Mouse (Mus musculus) cerebellum, adult 2 months (tissue): ENCODE data around the gene Eef1akmt3. TPM values are rescaled to one million over a fixed set of nuclear protein-coding genes. Genes with fewer than 3 reads are reported as not detected.
"Not testable (repeated sequence)": the region's sequence is repeated elsewhere in the genome, so short reads cannot be mapped to it uniquely, and the experiment has no call there.

Experiments
- DNase-seq, 2 experiments: peaks; one replicate each; pipeline ENCODE4 v3.0.0; 2021
- H3K27ac ChIP-seq: fragments of 200-500 bp; 2 replicates; pipeline ENCODE4 v1.5.1; 2012; ENCODE audit warnings: low read length, control low read depth, inconsistent platforms; ENCODE audit not compliant: insufficient read depth
- H3K27me3 ChIP-seq: fragments of 200-500 bp; 2 replicates; pipeline ENCODE4 v1.6.1; 2012; ENCODE audit warnings: inconsistent platforms, mild to moderate bottlenecking, low read length, moderate library complexity; ENCODE audit not compliant: control insufficient read depth, insufficient read depth
- H3K4me1 ChIP-seq: fragments of 200-500 bp; 2 replicates; pipeline ENCODE4 v1.6.1; 2011; ENCODE audit warnings: low read length; ENCODE audit not compliant: control insufficient read depth, insufficient read depth
- H3K4me3 ChIP-seq: fragments of 200-500 bp; replicated peaks from 2 replicates; pipeline ENCODE3; 2011; ENCODE audit warnings: mild to moderate bottlenecking, low read depth, low read length, control low read depth; ENCODE audit not compliant: insufficient read depth
- CTCF ChIP-seq: fragments of 200-500 bp; IDR thresholded peaks from 2 replicates; pipeline ENCODE4 v1.5.1; 2011; ENCODE audit warnings: low read depth, mild to moderate bottlenecking, control low read depth, low read length, moderate library complexity, borderline replicate concordance; ENCODE audit not compliant: insufficient read depth
- POLR2A ChIP-seq: fragments of 200-500 bp; IDR thresholded peaks from 2 replicates; pipeline ENCODE4 v1.6.1; 2011; ENCODE audit warnings: low read length, control low read depth, borderline replicate concordance; ENCODE audit not compliant: insufficient read depth
- WGBS: fragments of 180-500 bp; shearing (Covaris S2); methylation state at CpG from one replicate; pipeline ENCODE4 v1.1.7; 2018; 5-methylcytosine and 5-hydroxymethylcytosine counted together
- polyA plus RNA-seq: library from polyadenylated mRNA; depleted of rRNA; stranded (reverse); fragments of >200 nt; gene quantifications from 2 replicates; pipeline ENCODE4 v1.2.3, GENCODE M21; 2012

Eef1akmt3 gene
- polyA plus RNA-seq, 1 experiment: 0.13 TPM

DNA sequence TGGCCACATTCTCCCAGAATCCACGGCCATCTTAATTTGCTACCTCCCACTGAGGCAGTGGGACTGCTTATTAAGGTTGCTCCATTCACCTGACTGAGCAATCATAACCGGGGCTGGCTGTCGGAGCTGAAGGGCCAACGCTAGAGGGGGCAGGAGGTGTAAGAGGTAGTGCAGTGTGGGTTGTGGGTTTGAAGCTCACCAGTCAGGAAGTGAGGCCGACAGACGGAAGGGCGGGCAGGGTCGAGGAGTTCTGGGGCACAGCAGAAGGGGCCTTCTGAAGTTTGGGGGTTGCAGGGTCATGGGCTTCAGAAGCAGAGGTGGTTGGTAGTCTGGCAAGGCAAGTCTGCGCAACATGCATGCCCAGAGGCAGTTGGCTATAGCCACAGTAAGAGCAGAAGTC, 33.8 kb upstream of the Eef1akmt3 start, which contains the start of gene Agap2:
Agap2 (plus strand) TSS at position 205 of the 400 bp plus-strand sequence.
- no peak for DNase-seq
- TF ChIP-seq CTCF: no peak
- TF ChIP-seq POLR2A: no peak
- Histone ChIP-seq H3K27me3 (no peaks in the 10 kb centered on the region), H3K4me3 (no peak within 1 kb of the TSS), H3K4me1 (peaks cover 13% of the 10 kb centered on the region), H3K27ac (no peak within 1 kb of the TSS)
- WGBS: 72% methylated on average over 9 of the region's 9 CpGs

DNA sequence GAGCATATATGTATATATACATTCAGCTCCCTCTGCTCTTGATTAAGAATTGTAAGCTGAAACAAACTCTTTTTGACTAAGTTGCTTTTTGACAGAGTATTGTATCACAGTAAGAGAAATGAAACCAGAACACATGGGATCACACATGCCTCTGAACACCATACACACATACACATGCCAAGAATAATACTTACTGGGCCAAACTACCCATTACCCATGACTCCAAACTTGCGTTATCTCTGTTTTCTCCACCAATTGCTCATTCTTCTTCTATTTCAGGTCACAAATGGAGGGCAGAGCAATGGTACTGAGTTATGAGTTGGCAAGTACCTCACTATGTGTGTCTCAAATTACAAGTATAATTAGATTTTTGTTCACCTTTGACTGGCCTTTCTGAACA, 32.7 kb upstream of the Eef1akmt3 start:
- Histone ChIP-seq H3K27ac (no peak overlapping the region), H3K4me1 (peaks cover 13% of the 10 kb centered on the region), H3K27me3 (no peaks in the 10 kb centered on the region), H3K4me3 (no peak overlapping the region)
- 93% methylated on average over 1 of the region's 1 CpGs for WGBS
- TF ChIP-seq POLR2A (no peak), CTCF (no peak)
- DNase-seq: no peak

DNA sequence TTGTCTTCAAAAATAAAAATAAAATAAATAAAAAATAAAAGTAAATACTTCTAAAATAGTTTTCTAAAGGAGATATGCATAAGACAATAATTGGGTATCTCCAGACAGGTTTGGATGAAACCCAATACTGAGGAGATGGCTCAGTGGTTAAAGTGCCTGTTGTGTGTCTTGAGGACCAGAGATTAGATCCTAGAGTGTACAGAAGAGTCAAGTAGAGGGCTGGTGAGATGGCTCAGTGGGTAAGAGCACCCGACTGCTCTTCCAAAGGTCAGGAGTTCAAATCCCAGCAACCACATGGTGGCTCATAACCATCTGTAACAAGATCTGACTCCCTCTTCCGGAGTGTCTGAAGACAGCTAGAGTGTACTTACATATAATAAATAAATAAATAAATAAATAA, 31.7 kb upstream of the Eef1akmt3 start:
- not testable (repeated sequence) for H3K27me3 ChIP-seq, H3K27ac ChIP-seq, H3K4me1 ChIP-seq, DNase-seq, H3K4me3 ChIP-seq
- 77% methylated on average over 2 of the region's 2 CpGs for WGBS

DNA sequence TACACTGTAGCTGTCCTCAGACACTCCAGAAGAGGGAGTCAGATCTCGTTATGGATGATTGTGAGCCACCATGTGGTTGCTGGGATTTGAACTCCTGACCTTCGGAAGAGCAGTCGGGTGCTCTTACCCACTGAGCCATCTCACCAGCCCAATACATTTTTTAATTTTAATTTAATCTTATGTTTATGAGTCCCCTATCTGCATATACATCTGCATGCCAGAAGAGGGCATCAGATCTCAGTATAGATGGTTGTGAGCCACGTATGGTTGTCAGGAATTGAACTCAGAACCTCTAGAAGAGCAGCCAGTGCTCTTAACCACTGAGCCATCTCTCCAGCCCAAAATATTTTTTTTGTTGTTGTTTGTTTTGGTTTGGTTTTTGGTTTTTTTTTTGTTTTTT, 31.0 kb upstream of the Eef1akmt3 start:
- 68% methylated on average over 4 of the region's 4 CpGs for WGBS
- DNase-seq, H3K27me3 ChIP-seq: not testable (repeated sequence)

DNA sequence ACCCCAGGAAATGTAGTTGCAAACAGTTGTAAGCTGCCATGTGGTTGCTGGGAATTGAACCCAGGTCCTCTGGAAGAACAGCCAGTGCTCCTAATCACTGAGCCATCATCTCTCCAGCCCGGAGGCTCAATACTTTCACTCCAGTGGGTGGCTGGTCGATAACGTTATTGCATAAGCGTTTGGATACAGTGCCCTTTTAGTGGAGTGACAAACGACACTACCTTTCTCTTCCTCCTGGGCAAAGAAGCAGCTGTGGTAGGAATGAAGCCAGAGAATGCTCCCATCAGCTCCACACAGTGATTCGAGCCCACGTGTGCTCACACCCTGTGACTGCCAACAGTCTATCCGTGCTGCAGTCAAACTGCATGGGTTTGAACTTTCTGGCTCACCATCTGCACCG, 29.9 kb upstream of the Eef1akmt3 start:
- 40% methylated on average over 9 of the region's 9 CpGs for WGBS
- Histone ChIP-seq H3K27me3 (no peaks in the 10 kb centered on the region), H3K4me1 (peaks cover 4% of the 10 kb centered on the region; the same call in 1 of the 2 replicates), H3K4me3 (peak overlapping the region; percentile 90), H3K27ac (no peak overlapping the region)
- no peak for TF ChIP-seq CTCF
- no peak for TF ChIP-seq POLR2A
- DNase-seq: no peak

More for the DNA sequence above, 31.0 kb upstream of the Eef1akmt3 start:
- not testable (repeated sequence) for H3K27ac ChIP-seq, H3K4me1 ChIP-seq, H3K4me3 ChIP-seq

DNA sequence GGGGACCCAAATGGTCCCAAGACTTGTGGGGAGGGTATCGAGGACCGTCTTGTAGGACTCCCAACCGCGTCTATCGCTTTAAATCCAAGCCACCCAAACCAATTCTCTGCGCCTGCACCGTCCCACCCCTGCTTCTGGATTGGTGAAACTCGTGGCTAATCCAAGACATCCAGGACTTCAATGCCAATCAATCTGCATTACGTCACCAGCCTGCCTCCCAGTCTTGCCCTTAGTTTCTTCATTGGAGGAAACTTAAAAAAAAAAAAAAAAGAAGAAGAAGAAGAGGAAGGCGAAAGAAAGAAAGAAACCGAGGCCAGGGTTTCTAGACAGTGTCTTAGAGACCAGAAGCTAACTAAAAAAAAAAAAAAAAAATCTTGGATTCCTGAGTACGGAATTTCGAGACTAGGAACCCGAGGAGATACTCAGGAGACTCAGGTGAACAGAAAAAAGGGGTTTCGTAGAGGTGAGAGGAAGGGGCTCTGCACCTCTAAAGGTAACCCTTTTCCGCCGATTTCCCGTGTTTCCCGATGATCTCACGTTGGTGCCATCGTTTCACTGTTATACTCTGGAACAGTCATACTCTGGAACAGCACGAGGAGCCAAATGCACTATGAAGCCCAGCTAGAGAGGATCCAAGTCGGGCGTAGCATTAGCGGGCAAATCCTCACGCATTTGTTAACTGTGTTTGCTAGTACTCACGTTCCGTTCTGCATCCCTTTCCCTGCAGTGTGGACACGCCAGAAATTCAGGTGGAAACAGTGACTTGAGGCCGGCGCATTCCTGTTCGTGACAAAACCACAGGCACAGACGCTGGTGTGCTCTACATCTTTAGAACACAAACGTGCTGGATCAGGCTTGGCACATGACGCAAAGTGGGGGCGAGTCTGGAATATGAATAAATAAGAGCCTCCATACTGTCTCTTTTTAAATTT, 29.1 kb upstream of the Eef1akmt3 start, which contains the start of gene Tspan31:
Tspan31 (minus strand) TSS at position 75 of the 932 bp plus-strand sequence.
- WGBS: under 1% methylated on average over 36 of the region's 36 CpGs
- Histone ChIP-seq H3K27me3 (no peaks in the 10 kb centered on the region), H3K4me3 (peak within 1 kb of the TSS; percentile 91), H3K4me1 (peaks cover 4% of the 10 kb centered on the region; the same call in 1 of the 2 replicates), H3K27ac (peak within 1 kb of the TSS; percentile 57)
- peak; percentile 90 to 97 for DNase-seq
- TF ChIP-seq CTCF: no peak
- peak; percentile 74; the same call in 1 of the 2 replicates for TF ChIP-seq POLR2A

DNA sequence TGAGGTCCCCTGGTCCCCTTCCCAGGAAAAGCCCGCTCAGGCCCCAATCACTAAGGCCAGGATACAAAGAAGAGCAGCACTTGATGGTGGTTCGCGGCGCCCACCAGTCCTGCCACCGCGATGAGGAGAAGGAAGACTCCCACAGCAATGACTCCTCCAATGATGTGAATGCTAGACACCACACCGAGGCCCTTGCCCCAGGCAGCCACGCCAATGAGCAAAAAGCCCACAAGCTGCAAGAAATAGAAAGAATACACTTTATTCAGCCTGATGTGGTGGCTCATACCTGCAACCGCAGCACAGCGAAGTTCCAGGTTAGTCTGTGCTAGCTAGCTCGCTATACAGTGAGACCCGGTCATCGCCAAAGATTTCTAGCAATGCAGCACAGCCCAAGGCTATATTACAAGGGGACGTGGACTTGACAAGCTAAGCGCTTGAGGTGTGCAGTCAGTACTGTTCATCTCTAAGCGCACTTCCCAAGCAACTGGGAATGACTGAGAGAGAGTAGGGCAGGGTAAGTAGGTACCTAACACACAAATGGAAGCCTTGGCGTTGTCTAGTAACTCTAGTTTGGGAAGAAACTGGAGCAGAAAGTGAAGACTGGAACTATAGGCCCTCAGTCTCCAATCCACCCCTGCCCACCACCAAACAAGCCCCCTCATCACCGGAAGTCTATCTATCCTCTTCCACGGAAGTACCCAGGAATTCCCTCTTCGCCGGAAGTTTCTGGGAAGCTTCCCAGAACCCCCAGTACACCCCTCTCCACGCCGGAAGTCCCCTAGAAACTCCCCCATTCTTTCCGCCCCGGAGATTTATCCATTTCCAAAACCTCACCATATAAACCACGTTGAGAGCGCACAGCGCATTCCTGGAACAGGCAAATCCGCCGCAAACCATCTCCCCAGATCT, 28.2 kb upstream of the Eef1akmt3 start:
- no peak for DNase-seq
- WGBS: 3% methylated on average over 30 of the region's 30 CpGs
- TF ChIP-seq POLR2A (0 out of 2 replicates have a peak, but pooled peaks have one; percentile 3), CTCF (no peak)

More for the DNA sequence above, 28.2 kb upstream of the Eef1akmt3 start:
- peak overlapping the region; percentile 49 for H3K27ac ChIP-seq
- H3K4me1 ChIP-seq: peaks cover 5% of the 10 kb centered on the region; the same call in 1 of the 2 replicates
- peak overlapping the region; percentile 91 for H3K4me3 ChIP-seq
- H3K27me3 ChIP-seq: no peaks in the 10 kb centered on the region
